Mouse (Mus musculus) heart, embryonic 16.5 days (tissue): ENCODE data around the gene Deup1. TPM values are rescaled to one million over a fixed set of nuclear protein-coding genes. Genes with fewer than 3 reads are reported as not detected.
A peak's percentile ranks its signal among the peaks of the same experiment; 100 is the strongest.

Experiments
- ATAC-seq: fragments of 200-750 bp; cut with Nextera tagmentation; replicated peaks from 2 replicates; pipeline ENCODE4 v1.8.0; 2017; ENCODE audit warnings: moderate number of reproducible peaks; ENCODE audit not compliant: insufficient read depth, low FRiP score; ENCODE audit errors: extremely low read depth
- H3K27ac ChIP-seq: fragments of 300-500 bp; sonication (generic); 2 replicates; pipeline ENCODE4 v1.5.1; 2014; ENCODE audit warnings: mild to moderate bottlenecking, low read length, control low read depth, moderate library complexity
- H3K27me3 ChIP-seq: fragments of 300-500 bp; sonication (generic); 2 replicates; pipeline ENCODE4 v1.6.1; 2014; ENCODE audit warnings: low read length, mixed read lengths; ENCODE audit not compliant: control insufficient read depth, insufficient read depth
- H3K36me3 ChIP-seq: fragments of 300-500 bp; sonication (generic); 2 replicates; pipeline ENCODE4 v1.6.1; 2014; ENCODE audit not compliant: control insufficient read depth, insufficient read depth
- H3K4me1 ChIP-seq: fragments of 300-500 bp; sonication (generic); 2 replicates; pipeline ENCODE4 v1.6.1; 2014; ENCODE audit warnings: low read length, mixed read lengths; ENCODE audit not compliant: control insufficient read depth, insufficient read depth
- H3K4me2 ChIP-seq: fragments of 300-500 bp; sonication (generic); 2 replicates; pipeline ENCODE4 v1.6.1; 2014; ENCODE audit warnings: low read depth, mild to moderate bottlenecking, control low read depth, low read length
- H3K4me3 ChIP-seq: fragments of 300-500 bp; sonication (generic); 2 replicates; pipeline ENCODE4 v1.5.1; 2014; ENCODE audit warnings: mild to moderate bottlenecking, control low read depth, low read length
- H3K9ac ChIP-seq: fragments of 300-500 bp; sonication (generic); 2 replicates; pipeline ENCODE4 v1.6.1; 2014; ENCODE audit warnings: low read length, control low read depth
- H3K9me3 ChIP-seq: fragments of 300-500 bp; sonication (generic); replicated peaks from 2 replicates; pipeline ENCODE4 v1.6.1; 2016; ENCODE audit warnings: low read length; ENCODE audit not compliant: control insufficient read depth
- WGBS: fragments of 180-500 bp; shearing (Covaris S2); extraction: QIAGEN DNeasy Blood & Tissue Kit; methylation state at CpG from one replicate; pipeline ENCODE4 v1.1.7; 2014; 5-methylcytosine and 5-hydroxymethylcytosine counted together
- polyA plus RNA-seq: library from polyadenylated mRNA; unstranded; fragments of >200 nt; fragmentation: Nextera tagmentation; extraction: Ambion mirVana; gene quantifications from 2 replicates; pipeline ENCODE4 v1.2.1, GENCODE M21; 2015

Gene Deup1
- polyA plus RNA-seq, 1 experiment from 2014 or later: 1.5 TPM

DNA sequence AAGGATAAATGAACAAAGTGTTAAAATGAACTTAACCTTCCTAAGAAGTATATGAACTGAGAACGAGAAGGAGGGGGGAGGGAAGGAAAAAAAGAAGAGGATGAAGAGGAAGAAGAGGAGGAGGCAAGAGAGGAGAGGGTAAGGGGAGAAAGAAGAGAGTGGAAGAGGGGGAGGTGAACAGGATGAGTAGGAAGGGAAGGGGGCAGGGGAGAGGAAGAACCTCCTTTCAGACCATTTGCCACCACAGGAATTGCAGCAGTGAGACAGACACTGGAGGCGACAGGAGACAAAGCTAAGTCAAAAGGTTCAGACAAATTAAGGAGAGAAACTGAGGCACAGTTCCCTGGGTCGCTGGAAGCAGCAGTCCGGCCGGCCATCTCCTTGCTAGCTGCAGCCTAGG, 349 bp downstream of the Deup1 start:
- no peak for ATAC-seq
- peak overlapping the region; percentile 33; the same call in 1 of the 2 replicates for H3K9ac ChIP-seq
- WGBS: 20% methylated on average over 5 of the region's 5 CpGs

DNA sequence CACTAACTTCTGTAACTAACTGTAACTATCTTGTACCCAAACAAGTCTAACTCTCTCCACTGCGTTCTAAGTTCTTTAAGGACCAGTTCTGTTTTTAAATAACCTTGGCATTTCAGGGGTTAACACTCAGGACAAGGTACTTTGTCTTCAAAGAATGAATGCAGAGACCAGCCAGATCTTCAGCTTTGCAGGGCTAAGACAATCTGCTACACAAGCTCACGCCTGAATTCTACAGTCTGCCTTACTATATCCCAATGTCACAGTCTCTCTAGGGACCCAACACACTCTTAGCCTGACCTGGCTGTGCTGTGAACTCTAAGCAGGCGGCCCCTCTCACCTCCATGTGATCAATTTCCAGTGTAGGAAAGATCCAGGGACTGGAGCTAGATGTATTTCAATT, 3.0 kb downstream of the Deup1 start:
- no peak for ATAC-seq
- H3K4me2 ChIP-seq: no peak overlapping the region
- no peak overlapping the region for H3K4me3 ChIP-seq
- 72% methylated on average over 3 of the region's 3 CpGs for WGBS
- H3K9me3 ChIP-seq: no peaks in the 10 kb centered on the region
- H3K4me1 ChIP-seq: peaks cover 4% of the 10 kb centered on the region
- H3K9ac ChIP-seq: no peak overlapping the region
- H3K27ac ChIP-seq: no peak overlapping the region
- no peaks in the 10 kb centered on the region for H3K36me3 ChIP-seq
- peaks cover 3% of the 10 kb centered on the region for H3K27me3 ChIP-seq

More for the DNA sequence above, 349 bp downstream of the Deup1 start:
- Histone ChIP-seq H3K4me2 (peak overlapping the region; percentile 70), H3K9me3 (no peaks in the 10 kb centered on the region), H3K36me3 (no peaks in the 10 kb centered on the region), H3K27me3 (peaks cover 3% of the 10 kb centered on the region), H3K4me3 (peak overlapping the region; percentile 46), H3K27ac (no peak overlapping the region), H3K4me1 (peaks cover 4% of the 10 kb centered on the region)

DNA sequence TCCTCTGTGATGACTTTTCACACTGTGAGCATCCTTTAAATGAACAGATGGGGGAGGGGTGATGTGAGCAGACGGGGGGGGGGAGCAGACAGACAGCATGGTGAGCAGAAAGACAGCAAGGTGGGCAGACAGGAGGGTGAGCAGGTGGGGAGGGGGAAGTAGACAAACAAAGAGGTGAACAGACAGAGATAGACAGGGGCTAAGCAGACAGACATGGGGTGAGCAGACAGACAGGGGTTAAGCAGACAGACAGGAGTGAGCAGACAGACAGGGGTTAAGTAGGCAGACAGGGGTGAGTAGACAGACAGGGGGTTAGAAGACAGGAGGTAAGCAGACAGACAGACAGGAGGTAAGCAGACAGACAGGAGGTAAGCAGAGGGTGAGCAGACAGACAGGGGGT, 8.0 kb downstream of the Deup1 start:
- 74% methylated on average over 1 of the region's 1 CpGs for WGBS
- Histone ChIP-seq H3K9me3 (no peaks in the 10 kb centered on the region), H3K36me3 (no peaks in the 10 kb centered on the region), H3K27me3 (no peaks in the 10 kb centered on the region), H3K4me3 (no peak overlapping the region), H3K4me1 (no peaks in the 10 kb centered on the region), H3K27ac (no peak overlapping the region), H3K4me2 (no peak overlapping the region), H3K9ac (no peak overlapping the region)
- ATAC-seq: no peak

DNA sequence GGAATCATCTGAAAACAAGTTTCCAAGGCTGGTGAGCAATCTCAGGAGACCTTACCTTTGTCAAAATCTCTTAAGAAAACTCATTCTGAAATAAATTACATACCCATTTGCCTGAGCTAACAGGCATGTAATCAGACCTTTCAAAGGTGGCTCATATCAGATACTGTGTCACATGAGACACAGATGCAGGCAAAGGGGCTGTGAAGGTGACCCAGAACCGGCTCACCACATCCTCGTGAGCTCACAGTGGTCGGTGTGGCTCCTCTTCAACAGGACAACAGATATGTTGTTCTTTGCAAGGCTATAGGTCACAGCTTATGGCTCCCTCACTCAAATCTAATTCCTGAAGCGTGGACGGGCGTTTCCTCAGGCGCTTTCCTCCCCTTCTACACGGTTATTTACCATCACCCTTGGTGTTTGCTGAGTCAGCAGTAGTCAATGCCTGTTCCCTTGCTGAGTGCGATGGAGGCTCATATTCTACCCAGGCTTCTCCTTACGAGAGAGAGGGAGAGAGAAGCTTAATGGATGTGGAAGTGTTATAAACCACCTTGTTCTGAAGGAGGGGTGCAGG, 8.6 kb downstream of the Deup1 start:
- 61% methylated on average over 10 of the region's 10 CpGs for WGBS
- no peaks in the 10 kb centered on the region for H3K27me3 ChIP-seq
- H3K36me3 ChIP-seq: no peaks in the 10 kb centered on the region
- H3K9me3 ChIP-seq: no peaks in the 10 kb centered on the region
- H3K4me1 ChIP-seq: no peaks in the 10 kb centered on the region
- H3K9ac ChIP-seq: no peak overlapping the region
- no peak overlapping the region for H3K27ac ChIP-seq
- no peak overlapping the region for H3K4me2 ChIP-seq
- no peak for ATAC-seq
- no peak overlapping the region for H3K4me3 ChIP-seq

DNA sequence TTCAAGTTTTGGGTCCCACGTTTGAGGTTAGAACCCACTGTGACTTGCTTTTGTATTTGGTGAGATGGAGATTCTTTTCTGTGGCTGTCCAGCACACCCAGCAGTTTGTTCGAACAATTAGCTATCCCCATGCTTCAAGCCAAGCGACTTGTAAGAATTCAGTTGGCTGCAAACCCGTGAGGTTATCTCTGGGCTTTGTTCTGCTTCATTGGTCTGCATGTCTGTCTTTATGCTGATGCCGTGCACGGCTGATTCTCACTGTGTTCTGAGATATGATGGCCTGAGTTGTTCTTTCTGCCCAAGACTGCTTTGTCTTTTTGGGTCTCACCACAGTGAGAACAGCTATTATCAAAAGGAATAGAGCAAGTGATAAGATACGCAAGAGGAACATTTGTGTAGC, 10.7 kb downstream of the Deup1 start:
- no peaks in the 10 kb centered on the region for H3K36me3 ChIP-seq
- H3K27me3 ChIP-seq: no peaks in the 10 kb centered on the region
- no peaks in the 10 kb centered on the region for H3K4me1 ChIP-seq
- no peaks in the 10 kb centered on the region; the same call in 1 of the 2 replicates for H3K9me3 ChIP-seq
- no peak overlapping the region for H3K4me2 ChIP-seq
- 38% methylated on average over 7 of the region's 7 CpGs for WGBS
- H3K4me3 ChIP-seq: no peak overlapping the region
- ATAC-seq: no peak
- H3K9ac ChIP-seq: no peak overlapping the region
- no peak overlapping the region for H3K27ac ChIP-seq

DNA sequence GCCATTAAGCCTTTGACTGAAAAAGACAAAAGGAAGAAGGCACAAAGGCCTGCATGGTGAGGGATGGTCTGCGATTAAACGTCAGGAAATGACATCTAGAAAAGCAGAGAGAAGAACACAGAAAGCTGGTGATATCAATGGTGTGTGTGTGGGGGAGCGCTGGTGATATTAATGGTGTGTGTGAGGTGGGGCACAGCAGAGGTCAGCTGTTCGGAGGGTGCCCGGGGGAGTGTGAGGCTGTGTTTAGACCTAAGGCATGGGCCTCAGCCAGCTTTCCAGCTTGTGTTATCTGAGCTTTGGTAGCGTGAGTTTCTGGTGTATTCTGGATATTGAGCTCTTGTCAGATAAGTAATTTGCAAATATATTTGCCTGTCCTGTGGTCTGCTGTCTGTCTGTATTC, 11.3 kb downstream of the Deup1 start:
- no peak overlapping the region for H3K27ac ChIP-seq
- H3K9ac ChIP-seq: no peak overlapping the region
- H3K9me3 ChIP-seq: no peaks in the 10 kb centered on the region; the same call in 1 of the 2 replicates
- WGBS: 59% methylated on average over 6 of the region's 6 CpGs
- ATAC-seq: no peak
- H3K4me3 ChIP-seq: no peak overlapping the region
- H3K27me3 ChIP-seq: no peaks in the 10 kb centered on the region
- H3K4me1 ChIP-seq: no peaks in the 10 kb centered on the region
- H3K36me3 ChIP-seq: no peaks in the 10 kb centered on the region
- no peak overlapping the region for H3K4me2 ChIP-seq

DNA sequence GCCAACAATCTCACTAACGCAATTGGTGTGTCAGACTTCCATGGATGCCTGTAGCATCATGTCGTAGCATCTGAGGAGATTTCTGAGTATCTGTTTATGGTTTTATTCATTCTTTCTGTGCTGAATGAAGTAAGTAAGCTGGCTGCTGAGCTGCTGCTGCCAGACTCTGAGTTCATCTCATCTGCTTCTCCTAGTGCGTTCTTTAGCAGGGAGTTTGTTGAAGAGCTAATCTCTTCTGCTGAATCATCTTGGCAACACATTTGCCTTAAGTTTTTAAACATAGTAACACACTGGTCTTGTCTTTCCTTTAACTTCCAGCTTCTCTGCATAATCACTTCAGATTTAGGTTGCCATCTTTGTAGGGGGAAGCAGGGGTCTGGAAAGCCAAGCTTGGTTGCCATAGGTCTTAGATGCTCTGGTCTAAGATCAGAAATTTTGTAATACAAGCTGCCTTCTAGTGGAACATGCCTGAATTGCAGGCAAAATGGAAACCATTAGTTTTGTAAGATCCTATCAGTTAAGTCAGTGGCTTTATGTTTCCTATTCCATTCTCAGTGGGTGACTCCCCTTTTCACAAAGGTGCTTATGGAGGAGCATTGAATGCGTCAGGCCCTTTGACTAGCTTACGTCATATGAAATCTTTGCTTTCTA, 18.3 kb downstream of the Deup1 start:
- Histone ChIP-seq H3K4me3 (no peak overlapping the region), H3K27me3 (no peaks in the 10 kb centered on the region), H3K9me3 (peaks cover 8% of the 10 kb centered on the region; the same call in 1 of the 2 replicates), H3K9ac (no peak overlapping the region), H3K4me2 (no peak overlapping the region), H3K36me3 (no peaks in the 10 kb centered on the region), H3K4me1 (no peaks in the 10 kb centered on the region), H3K27ac (no peak overlapping the region)
- WGBS: 90% methylated on average over 5 of the region's 5 CpGs
- no peak for ATAC-seq

DNA sequence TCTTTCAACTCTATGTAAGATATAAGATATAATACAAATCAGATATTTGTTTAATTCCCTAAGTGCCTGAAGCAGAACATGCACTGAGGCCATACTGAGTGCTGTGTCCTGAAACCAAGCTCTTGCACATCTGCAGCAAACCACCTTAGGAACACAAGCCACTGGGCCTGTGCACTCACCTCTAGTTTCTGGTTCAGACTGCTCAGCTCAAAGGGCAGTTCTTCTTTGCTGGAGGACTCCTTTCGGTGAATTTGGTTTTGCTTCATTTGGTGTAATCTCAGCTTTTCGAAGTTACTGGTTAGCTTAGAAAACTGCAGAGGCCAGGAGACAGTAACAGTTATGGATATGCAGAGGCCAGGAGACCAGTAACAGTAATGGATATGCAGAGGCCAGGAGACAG, 20.1 kb downstream of the Deup1 start:
- H3K9me3 ChIP-seq: peaks cover 8% of the 10 kb centered on the region; the same call in 1 of the 2 replicates
- no peaks in the 10 kb centered on the region for H3K36me3 ChIP-seq
- no peak overlapping the region for H3K9ac ChIP-seq
- no peaks in the 10 kb centered on the region for H3K4me1 ChIP-seq
- H3K4me3 ChIP-seq: no peak overlapping the region
- 81% methylated on average over 2 of the region's 2 CpGs for WGBS
- ATAC-seq: no peak
- H3K4me2 ChIP-seq: no peak overlapping the region
- no peaks in the 10 kb centered on the region for H3K27me3 ChIP-seq
- no peak overlapping the region for H3K27ac ChIP-seq

DNA sequence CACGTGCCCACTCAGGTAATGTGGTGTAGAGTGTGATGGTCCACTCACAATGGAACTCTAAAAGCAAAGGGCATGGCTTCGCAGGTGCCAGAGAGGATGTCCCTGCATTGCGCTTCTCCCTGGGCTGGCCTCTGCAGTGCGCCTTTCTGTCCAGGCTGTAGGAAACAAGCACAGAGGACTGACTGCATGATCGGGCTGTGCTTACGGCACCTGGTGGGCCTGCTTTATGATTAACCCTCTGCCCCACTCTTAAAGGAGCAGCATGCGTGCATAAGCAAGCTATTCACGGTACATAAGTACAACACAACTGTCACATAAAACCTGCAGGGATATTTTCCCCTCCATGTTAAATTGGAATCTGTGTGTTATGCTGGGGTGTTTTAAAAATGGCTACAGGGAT, 24.6 kb downstream of the Deup1 start:
- Histone ChIP-seq H3K9me3 (no peaks in the 10 kb centered on the region), H3K4me2 (no peak overlapping the region), H3K36me3 (no peaks in the 10 kb centered on the region), H3K9ac (no peak overlapping the region), H3K27ac (no peak overlapping the region), H3K27me3 (no peaks in the 10 kb centered on the region), H3K4me3 (no peak overlapping the region), H3K4me1 (no peaks in the 10 kb centered on the region)
- ATAC-seq: no peak
- WGBS: 83% methylated on average over 8 of the region's 8 CpGs
